Mouse (Mus musculus): ENCODE measurements at regions not wholly inside any gene's neighbourhood (a gene's known extent, or its start where the extent isn't known, plus 50 kb on each side); places are given as distances from the start of the nearest gene placed in this dataset.

GRCm38 (mm10) chr12:14302366-14302930, 150.6 kb upstream of the Fam84a start:
- TF ChIP-seq POLR2A (IDR thresholded peaks at IDR 0.05; ENCODE audit: insufficient read depth, low read depth, low read length) (no peak), CTCF (IDR thresholded peaks at IDR 0.05; ENCODE audit: insufficient read depth, low read depth, low read length) (no peak)

Data from olfactory bulb, adult 2 months (tissue).